Mouse (Mus musculus) liver, adult 2 months (tissue): ENCODE measurements around the gene Ebp.

Source experiments
- CTCF ChIP-seq: fragments of 200-500 bp; IDR thresholded peaks from 2 replicates; pipeline ENCODE4 v1.5.1; 2011; ENCODE audit warnings: low read depth, low read length, control low read depth
- POLR2A ChIP-seq: fragments of 200-500 bp; IDR thresholded peaks from 2 replicates; pipeline ENCODE4 v1.6.1; 2011; ENCODE audit warnings: low read length, control low read depth; ENCODE audit not compliant: insufficient read depth; ENCODE audit errors: extremely low read depth

DNA sequence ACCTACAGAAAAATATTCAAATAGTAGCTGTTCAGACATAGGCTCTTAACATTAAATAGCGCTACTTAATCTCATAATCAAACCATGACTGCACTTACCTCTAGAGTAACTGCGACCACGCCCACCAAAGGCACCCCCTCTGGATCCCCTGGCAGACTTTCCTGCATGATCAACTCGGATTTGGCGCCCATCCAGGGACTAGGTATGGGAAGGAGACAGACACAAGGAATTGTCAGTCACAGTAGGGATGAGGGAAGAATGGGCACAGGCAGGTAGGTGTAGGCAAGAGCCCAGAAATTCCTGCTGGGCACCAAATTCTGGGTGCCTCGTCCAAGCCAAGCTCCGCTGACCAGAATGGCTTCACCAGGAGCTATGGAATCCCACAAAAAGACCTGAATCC is 49.6 kb downstream of the Ebp start:
- TF ChIP-seq POLR2A, result no peak
- TF ChIP-seq CTCF, result no peak
